Mouse (Mus musculus) stomach, embryonic 14.5 days (tissue): Measurements from ENCODE around the gene C2. TPM values are rescaled to one million over a fixed set of nuclear protein-coding genes. Genes with fewer than 3 reads are reported as not detected.

ENCODE experiments used
- ATAC-seq: fragments of 200-750 bp; cut with Nextera tagmentation; 2 replicates; pipeline ENCODE4 v1.8.0; 2017; ENCODE audit warnings: low read depth, moderate TSS enrichment; ENCODE audit not compliant: insufficient number of reproducible peaks, insufficient read depth, low FRiP score
- H3K27ac ChIP-seq: fragments of 300-500 bp; sonication (generic); 2 replicates; pipeline ENCODE4 v1.5.1; 2014; ENCODE audit warnings: mild to moderate bottlenecking, low read length, moderate library complexity, mixed read lengths
- H3K27me3 ChIP-seq: fragments of 300-500 bp; sonication (generic); 2 replicates; pipeline ENCODE4 v1.6.1; 2014; ENCODE audit warnings: low read length, control low read depth, mixed read lengths; ENCODE audit not compliant: control insufficient read depth, insufficient read depth
- H3K36me3 ChIP-seq: fragments of 300-500 bp; sonication (generic); 2 replicates; pipeline ENCODE4 v1.6.1; 2014; ENCODE audit warnings: mild to moderate bottlenecking, control low read depth, low read length, moderate library complexity, mixed read lengths; ENCODE audit not compliant: control insufficient read depth, insufficient read depth
- H3K4me1 ChIP-seq: fragments of 300-500 bp; sonication (generic); 2 replicates; pipeline ENCODE4 v1.6.1; 2014; ENCODE audit warnings: low read length, control low read depth, mixed read lengths; ENCODE audit not compliant: control insufficient read depth, insufficient read depth
- H3K4me2 ChIP-seq: fragments of 300-500 bp; sonication (generic); replicated peaks from 2 replicates; pipeline ENCODE4 v1.6.1; 2014; ENCODE audit warnings: low read depth, low read length, control low read depth
- H3K4me3 ChIP-seq: fragments of 300-500 bp; sonication (generic); 2 replicates; pipeline ENCODE4 v1.5.1; 2014; ENCODE audit warnings: low read depth, low read length, control low read depth
- H3K9ac ChIP-seq: fragments of 300-500 bp; sonication (generic); replicated peaks from 2 replicates; pipeline ENCODE4 v1.6.1; 2014; ENCODE audit warnings: low read depth, mild to moderate bottlenecking, control low read depth, low read length, moderate library complexity, mixed read lengths
- H3K9me3 ChIP-seq: fragments of 300-500 bp; sonication (generic); 2 replicates; pipeline ENCODE4 v1.6.1; 2016; ENCODE audit warnings: low read depth, low read length, control low read depth; ENCODE audit not compliant: control insufficient read depth
- WGBS: fragments of 180-500 bp; shearing (Covaris S2); extraction: QIAGEN DNeasy Blood & Tissue Kit; methylation state at CpG from one replicate; pipeline ENCODE4 v1.1.7; 2014; 5-methylcytosine and 5-hydroxymethylcytosine counted together
- polyA plus RNA-seq: library from polyadenylated mRNA; unstranded; fragments of >200 nt; fragmentation: Nextera tagmentation; extraction: Ambion mirVana; gene quantifications from 2 replicates; pipeline ENCODE4 v1.2.1, GENCODE M21; 2014

C2 gene
- polyA plus RNA-seq, 1 experiment from 2014 or later = 2.8 TPM

- peak overlapping the region; percentile 96 for H3K9ac ChIP-seq
- 4% methylated on average over 5 of the region's 5 CpGs for WGBS
- ATAC-seq = no peak
Measured at GRCm38 (mm10) chr17:34899890-34900243, 1.8 kb upstream of the C2 start.

DNA sequence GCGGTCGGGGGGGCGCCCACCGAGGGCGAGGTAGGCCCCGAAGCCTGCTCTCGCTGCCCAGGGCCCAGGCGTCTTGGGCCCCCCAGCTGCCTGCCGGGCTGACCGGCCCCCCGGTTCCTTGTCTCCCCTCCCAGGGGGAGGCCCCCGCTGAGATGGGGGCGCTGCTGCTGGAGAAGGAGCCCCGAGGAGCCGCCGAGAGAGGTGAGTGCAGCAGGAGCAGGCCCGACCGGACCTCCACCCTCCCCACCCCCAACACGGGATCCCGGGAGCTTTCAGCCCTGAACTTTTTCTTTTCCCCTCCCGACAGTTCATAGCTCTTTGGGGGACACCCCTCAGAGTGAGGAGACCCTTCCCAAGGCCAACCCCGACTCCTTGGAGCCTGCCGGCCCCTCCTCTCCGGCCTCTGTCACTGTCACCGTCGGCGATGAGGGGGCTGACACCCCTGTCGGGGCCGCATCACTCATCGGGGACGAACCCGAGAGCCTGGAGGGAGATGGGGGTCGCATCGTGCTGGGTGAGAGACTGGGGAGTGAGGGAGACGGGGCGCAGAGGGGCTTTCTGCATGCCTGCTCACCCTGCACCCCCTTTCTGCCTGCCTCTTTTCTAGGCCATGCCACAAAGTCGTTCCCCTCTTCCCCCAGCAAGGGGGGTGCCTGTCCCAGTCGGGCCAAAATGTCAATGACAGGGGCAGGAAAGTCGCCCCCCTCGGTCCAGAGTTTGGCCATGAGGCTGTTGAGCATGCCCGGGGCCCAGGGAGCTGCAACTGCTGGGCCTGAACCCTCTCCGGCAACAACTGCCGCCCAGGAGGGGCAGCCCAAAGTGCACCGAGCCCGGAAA lies 1.2 kb upstream of the C2 start:
- no peaks in the 10 kb centered on the region for H3K27me3 ChIP-seq
- peaks cover 25% of the 10 kb centered on the region for H3K36me3 ChIP-seq
- H3K27ac ChIP-seq = peak overlapping the region; percentile 98
- H3K9me3 ChIP-seq = no peaks in the 10 kb centered on the region
- H3K4me2 ChIP-seq = peak overlapping the region; percentile 80
- ATAC-seq = no peak
- under 1% methylated on average over 36 of the region's 45 CpGs for WGBS
- peak overlapping the region; percentile 61 for H3K4me3 ChIP-seq
- peaks cover 21% of the 10 kb centered on the region for H3K4me1 ChIP-seq
- peak overlapping the region; percentile 96 for H3K9ac ChIP-seq

More at GRCm38 (mm10) chr17:34899890-34900243, 1.8 kb upstream of the C2 start:
- H3K4me2 ChIP-seq = peak overlapping the region; percentile 80
- no peaks in the 10 kb centered on the region for H3K27me3 ChIP-seq
- peak overlapping the region; percentile 61 for H3K4me3 ChIP-seq
- H3K27ac ChIP-seq = peak overlapping the region; percentile 98; the same call in 1 of the 2 replicates
- H3K36me3 ChIP-seq = peaks cover 30% of the 10 kb centered on the region
- peaks cover 21% of the 10 kb centered on the region for H3K4me1 ChIP-seq
- H3K9me3 ChIP-seq = no peaks in the 10 kb centered on the region

DNA sequence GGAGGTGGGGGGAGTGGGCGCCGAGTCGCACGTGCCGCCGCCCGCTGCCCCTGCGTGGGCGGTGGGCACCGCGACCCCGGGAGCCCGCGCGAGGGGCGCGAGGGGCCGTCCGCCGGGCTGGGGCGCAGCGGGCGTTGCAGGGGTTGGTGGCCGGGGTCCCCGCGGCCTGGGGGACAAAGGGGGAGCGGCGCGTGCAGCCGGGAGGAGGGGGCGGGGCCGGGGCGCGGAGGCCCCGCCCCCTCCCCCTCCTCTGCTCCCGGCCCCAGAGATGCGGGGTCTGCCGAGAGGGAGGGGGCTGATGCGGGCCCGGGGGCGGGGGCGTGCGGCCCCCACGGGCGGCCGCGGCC lies 614 bp upstream of the C2 start:
- ATAC-seq = no peak
- Histone ChIP-seq H3K27me3 (no peaks in the 10 kb centered on the region), H3K9ac (peak overlapping the region; percentile 96), H3K27ac (peak overlapping the region; percentile 98), H3K4me3 (peak overlapping the region; percentile 61), H3K9me3 (no peaks in the 10 kb centered on the region), H3K4me2 (peak overlapping the region; percentile 80), H3K4me1 (peaks cover 23% of the 10 kb centered on the region), H3K36me3 (peaks cover 21% of the 10 kb centered on the region)
- WGBS = 1% methylated on average over 22 of the region's 47 CpGs

GRCm38 (mm10) chr17:34897373-34898159 lies 499 bp downstream of the C2 start:
- peak overlapping the region; percentile 98 for H3K27ac ChIP-seq
- H3K4me2 ChIP-seq = peak overlapping the region; percentile 80
- peaks cover 27% of the 10 kb centered on the region for H3K4me1 ChIP-seq
- no peaks in the 10 kb centered on the region for H3K9me3 ChIP-seq
- peak overlapping the region; percentile 61 for H3K4me3 ChIP-seq
- WGBS = 16% methylated on average over 10 of the region's 10 CpGs
- peak overlapping the region; percentile 96 for H3K9ac ChIP-seq
- no peak for ATAC-seq
- H3K27me3 ChIP-seq = no peaks in the 10 kb centered on the region
- peaks cover 10% of the 10 kb centered on the region for H3K36me3 ChIP-seq

GRCm38 (mm10) chr17:34896366-34896765 lies 1.7 kb downstream of the C2 start:
- 80% methylated on average over 17 of the region's 17 CpGs for WGBS
- peaks cover 27% of the 10 kb centered on the region for H3K4me1 ChIP-seq
- no peak overlapping the region for H3K4me3 ChIP-seq
- no peaks in the 10 kb centered on the region for H3K27me3 ChIP-seq
- H3K9ac ChIP-seq = no peak overlapping the region
- ATAC-seq = no peak
- H3K36me3 ChIP-seq = peaks cover 4% of the 10 kb centered on the region
- H3K27ac ChIP-seq = no peak overlapping the region
- H3K9me3 ChIP-seq = no peaks in the 10 kb centered on the region
- no peak overlapping the region for H3K4me2 ChIP-seq

DNA sequence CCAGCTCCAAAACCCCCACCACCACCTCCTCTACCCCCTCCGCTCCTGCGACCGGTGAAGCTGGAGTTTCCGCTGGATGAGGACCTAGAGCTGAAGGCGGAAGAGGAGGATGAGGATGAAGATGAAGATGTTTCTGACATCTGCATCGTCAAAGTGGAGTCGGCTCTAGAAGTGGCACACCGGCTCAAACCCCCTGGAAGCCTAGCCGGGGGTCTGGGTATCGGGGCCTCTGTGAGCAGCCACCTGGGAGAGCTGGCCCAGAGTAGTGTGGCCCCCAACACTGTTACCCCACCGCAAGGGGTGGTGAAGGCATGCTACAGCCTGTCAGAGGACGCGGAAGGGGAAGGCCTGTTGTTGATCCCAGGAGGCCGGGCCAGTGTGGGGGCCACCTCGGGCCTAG lies 2.3 kb downstream of the C2 start:
- Histone ChIP-seq H3K4me2 (peak overlapping the region; percentile 84), H3K4me1 (peaks cover 27% of the 10 kb centered on the region), H3K9ac (no peak overlapping the region), H3K4me3 (peak overlapping the region; percentile 82), H3K9me3 (no peaks in the 10 kb centered on the region), H3K27ac (peak overlapping the region; percentile 92; the same call in 1 of the 2 replicates), H3K36me3 (no peaks in the 10 kb centered on the region; the same call in 1 of the 2 replicates), H3K27me3 (no peaks in the 10 kb centered on the region)
- WGBS = 87% methylated on average over 15 of the region's 15 CpGs
- ATAC-seq = no peak

DNA sequence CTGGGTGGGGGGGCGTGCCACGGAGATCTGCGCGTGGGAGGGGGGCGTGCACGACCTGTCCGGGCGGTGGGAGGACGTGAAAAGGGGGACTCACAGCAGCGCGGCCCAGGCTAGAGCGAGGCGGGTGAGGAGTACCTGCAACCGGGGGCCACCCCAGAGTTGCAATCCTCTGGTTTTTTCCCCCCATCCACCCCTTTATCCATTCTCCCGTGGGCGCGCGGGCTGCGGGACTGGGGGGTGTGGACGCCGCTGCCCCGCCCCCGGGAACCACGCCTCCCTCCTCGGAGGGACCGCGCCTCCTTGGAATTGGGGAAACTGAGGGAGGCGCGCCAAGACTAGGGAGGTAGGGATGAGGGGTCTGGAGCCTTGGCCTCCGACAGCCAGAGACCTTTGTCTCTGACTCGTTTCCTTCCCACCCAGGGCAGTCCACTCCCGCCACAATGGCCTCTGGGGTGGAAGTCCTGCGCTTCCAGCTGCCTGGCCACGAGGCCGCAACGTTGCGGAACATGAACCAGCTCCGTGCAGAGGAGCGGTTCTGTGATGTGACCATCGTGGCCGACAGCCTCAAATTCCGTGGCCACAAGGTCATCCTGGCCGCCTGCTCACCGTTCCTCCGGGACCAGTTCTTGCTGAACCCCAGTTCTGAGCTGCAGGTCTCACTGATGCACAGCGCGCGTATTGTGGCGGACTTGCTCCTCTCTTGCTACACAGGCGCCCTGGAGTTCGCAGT lies 3.1 kb downstream of the C2 start:
- WGBS = 7% methylated on average over 38 of the region's 51 CpGs
- peak overlapping the region; percentile 87 for H3K9ac ChIP-seq

GRCm38 (mm10) chr17:34894074-34894597 lies 3.9 kb downstream of the C2 start:
- no peaks in the 10 kb centered on the region; the same call in 1 of the 2 replicates for H3K36me3 ChIP-seq
- H3K4me3 ChIP-seq = peak overlapping the region; percentile 82
- H3K9me3 ChIP-seq = no peaks in the 10 kb centered on the region
- H3K4me1 ChIP-seq = peaks cover 22% of the 10 kb centered on the region
- H3K4me2 ChIP-seq = peak overlapping the region; percentile 84
- ATAC-seq = peak; percentile 92
- no peaks in the 10 kb centered on the region for H3K27me3 ChIP-seq
- H3K27ac ChIP-seq = peak overlapping the region; percentile 92
- peak overlapping the region; percentile 87 for H3K9ac ChIP-seq
- WGBS = 1% methylated on average over 37 of the region's 51 CpGs

More for the DNA sequence above, 3.1 kb downstream of the C2 start:
- H3K27me3 ChIP-seq = no peaks in the 10 kb centered on the region
- no peaks in the 10 kb centered on the region for H3K9me3 ChIP-seq
- ATAC-seq = peak; percentile 5; the same call in 1 of the 2 replicates
- H3K4me3 ChIP-seq = peak overlapping the region; percentile 82
- H3K27ac ChIP-seq = peak overlapping the region; percentile 92
- peak overlapping the region; percentile 84 for H3K4me2 ChIP-seq
- no peaks in the 10 kb centered on the region; the same call in 1 of the 2 replicates for H3K36me3 ChIP-seq
- H3K4me1 ChIP-seq = peaks cover 22% of the 10 kb centered on the region
